Mouse (Mus musculus) G1E (cell line): ENCODE data around the gene Alad.

ENCODE experiments used
- CTCF ChIP-seq: IDR thresholded peaks from 2 replicates; pipeline ENCODE4 v1.5.1; 2012; ENCODE audit warnings: low read depth, low read length, inconsistent platforms, mixed read lengths
- GATA1 ChIP-seq: IDR thresholded peaks from 2 replicates; pipeline ENCODE4 v1.6.1; 2012; ENCODE audit warnings: borderline replicate concordance, low read length, inconsistent platforms, mixed read lengths
- GATA2 ChIP-seq: IDR thresholded peaks from 2 replicates; pipeline ENCODE4 v1.6.1; 2012; ENCODE audit warnings: low read depth, low read length, inconsistent platforms, borderline replicate concordance
- TAL1 ChIP-seq: conservative IDR thresholded peaks from 2 replicates; pipeline ENCODE4 v1.6.1; 2012; ENCODE audit warnings: low read depth, low read length, inconsistent platforms, mixed read lengths

DNA sequence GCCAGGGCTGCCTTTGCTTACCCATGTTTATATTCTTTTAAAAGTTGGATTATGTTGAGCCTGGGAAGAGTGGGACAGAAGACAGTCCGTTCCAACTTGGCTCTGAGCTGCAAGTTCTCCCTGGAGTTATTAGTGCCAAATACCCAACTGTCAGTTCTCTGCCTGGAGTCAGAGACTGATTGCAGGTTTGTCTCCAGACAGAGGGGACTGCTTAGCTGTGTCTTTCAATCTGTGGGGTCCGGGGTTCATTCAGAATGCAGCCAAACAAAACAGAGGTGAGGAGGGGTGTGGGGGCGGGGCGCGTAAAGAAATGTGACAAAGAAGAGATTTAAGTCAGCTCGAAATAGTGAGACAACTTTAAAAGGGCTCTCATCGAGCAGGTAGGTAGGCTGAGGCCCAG, 18.2 kb downstream of the Alad start:
- no peak for TF ChIP-seq GATA1
- TF ChIP-seq CTCF: no peak
- TF ChIP-seq TAL1: no peak
- no peak for TF ChIP-seq GATA2
